Mouse (Mus musculus) heart, embryonic 14.5 days (tissue): ENCODE results near the gene BC055324. TPM values are rescaled to one million over a fixed set of nuclear protein-coding genes. Genes with fewer than 3 reads are reported as not detected.

ENCODE experiments used
- ATAC-seq: fragments of 200-750 bp; cut with Nextera tagmentation; 2 replicates; pipeline ENCODE4 v1.8.0; 2017; ENCODE audit warnings: low read depth, moderate TSS enrichment; ENCODE audit not compliant: insufficient number of reproducible peaks, insufficient read depth, low FRiP score
- H3K27ac ChIP-seq, 2 experiments: fragments of 200-500 bp in 1 of 2; fragments of 300-500 bp in 1 of 2; sonication (generic) in 1 of 2; replicated peaks in 1 of 2; 2 replicates each; pipeline ENCODE4 v1.5.1; 2012 to 2014; ENCODE audit warnings: low read depth in 2 of 2, low read length in 2 of 2, control low read depth in 1 of 2, mild to moderate bottlenecking in 1 of 2, mixed read lengths in 1 of 2; ENCODE audit not compliant: control insufficient read depth in 1 of 2, insufficient read depth in 1 of 2
- H3K27me3 ChIP-seq: fragments of 300-500 bp; sonication (generic); 2 replicates; pipeline ENCODE4 v1.6.1; 2014; ENCODE audit warnings: mild to moderate bottlenecking, low read length, control low read depth; ENCODE audit not compliant: control insufficient read depth, insufficient read depth
- H3K36me3 ChIP-seq: fragments of 300-500 bp; sonication (generic); 2 replicates; pipeline ENCODE4 v1.6.1; 2014; ENCODE audit warnings: mild to moderate bottlenecking, control low read depth, low read length, mixed read lengths; ENCODE audit not compliant: control insufficient read depth, insufficient read depth
- H3K4me1 ChIP-seq, 2 experiments: fragments of 200-500 bp in 1 of 2; fragments of 300-500 bp in 1 of 2; sonication (generic) in 1 of 2; 2 replicates each; pipeline ENCODE4 v1.6.1; 2012 to 2014; ENCODE audit warnings: low read length in 2 of 2, control low read depth in 1 of 2, mixed read lengths in 1 of 2; ENCODE audit not compliant: control insufficient read depth in 2 of 2, insufficient read depth in 2 of 2
- H3K4me2 ChIP-seq: fragments of 300-500 bp; sonication (generic); 2 replicates; pipeline ENCODE4 v1.6.1; 2014; ENCODE audit warnings: mild to moderate bottlenecking, low read length
- H3K4me3 ChIP-seq, 2 experiments: fragments of 200-500 bp in 1 of 2; fragments of 300-500 bp in 1 of 2; sonication (generic) in 1 of 2; 2 replicates each; pipeline ENCODE4 v1.5.1; 2012 to 2014; ENCODE audit warnings: low read length in 2 of 2, mild to moderate bottlenecking in 2 of 2, control low read depth in 1 of 2, low read depth in 1 of 2, moderate library complexity in 1 of 2; ENCODE audit not compliant: control insufficient read depth in 1 of 2, insufficient read depth in 1 of 2
- H3K9ac ChIP-seq: fragments of 300-500 bp; sonication (generic); 2 replicates; pipeline ENCODE4 v1.6.1; 2014; ENCODE audit warnings: mild to moderate bottlenecking, low read length
- H3K9me3 ChIP-seq: fragments of 300-500 bp; sonication (generic); 2 replicates; pipeline ENCODE4 v1.6.1; 2016; ENCODE audit warnings: low read length, control low read depth; ENCODE audit not compliant: control insufficient read depth
- WGBS: fragments of 180-500 bp; shearing (Covaris S2); extraction: QIAGEN DNeasy Blood & Tissue Kit; methylation state at CpG from one replicate; pipeline ENCODE4 v1.1.7; 2014; 5-methylcytosine and 5-hydroxymethylcytosine counted together
- polyA plus RNA-seq: library from polyadenylated mRNA; unstranded; fragments of >200 nt; fragmentation: Nextera tagmentation; extraction: Ambion mirVana; gene quantifications from 2 replicates; pipeline ENCODE4 v1.2.1, GENCODE M21; 2014

BC055324 gene
- polyA plus RNA-seq, 1 experiment from 2014 or later, result 14.3 TPM

GRCm38 (mm10) chr1:163903411-163903810 lies 91.2 kb downstream of the BC055324 start:
- H3K36me3 ChIP-seq, result no peaks in the 10 kb centered on the region
- H3K27me3 ChIP-seq, result no peaks in the 10 kb centered on the region
- WGBS, result 75% methylated on average over 3 of the region's 3 CpGs
- no peak overlapping the region for H3K4me3 ChIP-seq
- H3K27ac ChIP-seq, result no peak overlapping the region
- no peaks in the 10 kb centered on the region for H3K4me1 ChIP-seq
- H3K4me2 ChIP-seq, result no peak overlapping the region
- H3K9ac ChIP-seq, result no peak overlapping the region
- ATAC-seq, result no peak
- H3K9me3 ChIP-seq, result no peaks in the 10 kb centered on the region

- H3K9me3 ChIP-seq, result no peaks in the 10 kb centered on the region
- WGBS, result 82% methylated on average over 2 of the region's 2 CpGs
- no peak overlapping the region for H3K4me2 ChIP-seq
- no peak overlapping the region for H3K4me3 ChIP-seq
- no peak overlapping the region for H3K9ac ChIP-seq
- H3K36me3 ChIP-seq, result no peaks in the 10 kb centered on the region
- no peak overlapping the region for H3K27ac ChIP-seq
- ATAC-seq, result no peak
- no peaks in the 10 kb centered on the region for H3K27me3 ChIP-seq
- no peaks in the 10 kb centered on the region for H3K4me1 ChIP-seq
Measured at GRCm38 (mm10) chr1:163900168-163900567, 94.4 kb downstream of the BC055324 start.

GRCm38 (mm10) chr1:163899575-163899974 lies 95.0 kb downstream of the BC055324 start:
- Histone ChIP-seq H3K9me3 (no peaks in the 10 kb centered on the region), H3K27ac (no peak overlapping the region), H3K4me1 (no peaks in the 10 kb centered on the region), H3K4me2 (no peak overlapping the region), H3K9ac (no peak overlapping the region), H3K36me3 (no peaks in the 10 kb centered on the region), H3K4me3 (no peak overlapping the region), H3K27me3 (no peaks in the 10 kb centered on the region)
- 87% methylated on average over 2 of the region's 2 CpGs for WGBS
- no peak for ATAC-seq

GRCm38 (mm10) chr1:163898291-163898764 lies 96.3 kb downstream of the BC055324 start:
- Histone ChIP-seq H3K36me3 (no peaks in the 10 kb centered on the region), H3K9me3 (no peaks in the 10 kb centered on the region), H3K4me2 (no peak overlapping the region), H3K4me1 (no peaks in the 10 kb centered on the region), H3K27me3 (no peaks in the 10 kb centered on the region), H3K4me3 (no peak overlapping the region), H3K27ac (no peak overlapping the region), H3K9ac (no peak overlapping the region)
- no peak for ATAC-seq
- WGBS, result 70% methylated on average over 5 of the region's 5 CpGs

Other genes starting within 250 kb of the BC055324 start
- gene Kifap3, start 215.2 kb downstream of the BC055324 start, polyA plus RNA-seq, result 24.8 and 25.7 TPM in 2 replicates
- gene Scyl3, start 65.7 kb downstream of the BC055324 start, polyA plus RNA-seq, result 10.9 and 13.2 TPM in 2 replicates
- gene Mettl18, start 93 bp upstream of the BC055324 start, polyA plus RNA-seq, result 6.0 and 6.3 TPM in 2 replicates
- gene Sele, start 53.4 kb upstream of the BC055324 start, polyA plus RNA-seq, result 1.9 and 2.2 TPM in 2 replicates
- gene Sell, start 67.2 kb upstream of the BC055324 start, polyA plus RNA-seq, result 0.34 TPM in 1 of 2 replicates, not detected in the other
- gene Selp, start 120.5 kb upstream of the BC055324 start, polyA plus RNA-seq, result 0.53 and 0.86 TPM in 2 replicates
- 0.26 and 0.38 TPM in 2 replicates for gene F5, start 157.0 kb upstream of the BC055324 start, polyA plus RNA-seq